Mouse (Mus musculus) MEL (cell line): ENCODE data around the gene Itfg1. TPM values are rescaled to one million over a fixed set of nuclear protein-coding genes. Genes with fewer than 3 reads are reported as not detected.

Experiments used
- DNase-seq: peaks from one replicate; pipeline ENCODE4 v3.0.0; 2011; ENCODE audit warnings: low read depth, low spot score
- H3K27ac ChIP-seq: 2 replicates; pipeline ENCODE4 v1.5.1; 2012; ENCODE audit warnings: low read depth, mild to moderate bottlenecking, control low read depth, low read length, moderate library complexity; ENCODE audit not compliant: control insufficient read depth
- H3K27me3 ChIP-seq, 2 experiments: fragments of 150-350 bp in 1 of 2; sonication (generic) in 1 of 2; 2 replicates each; pipeline ENCODE4 v1.6.1; 2012; ENCODE audit warnings: low read length in 2 of 2, mild to moderate bottlenecking in 2 of 2, improper control_type of control experiment in 1 of 2, moderate library complexity in 1 of 2; ENCODE audit not compliant: insufficient read depth in 2 of 2, control insufficient read depth in 1 of 2
- H3K36me3 ChIP-seq, 2 experiments: 2 replicates each; pipeline ENCODE4 v1.6.1; 2012 to 2014; ENCODE audit warnings: low read length in 2 of 2, improper control_type of control experiment in 1 of 2, inconsistent platforms in 1 of 2, mild to moderate bottlenecking in 1 of 2; ENCODE audit not compliant: insufficient read depth in 2 of 2, control insufficient read depth in 1 of 2
- H3K4me1 ChIP-seq, 2 experiments: fragments of 150-350 bp in 1 of 2; sonication (generic) in 1 of 2; 2 replicates each; pipeline ENCODE4 v1.6.1; 2012; ENCODE audit warnings: low read length in 2 of 2, improper control_type of control experiment in 1 of 2, mild to moderate bottlenecking in 1 of 2; ENCODE audit not compliant: insufficient read depth in 2 of 2, control insufficient read depth in 1 of 2
- H3K4me3 ChIP-seq, 2 experiments: fragments of 150-350 bp in 1 of 2; sonication (generic) in 1 of 2; 2 replicates each; pipeline ENCODE4 v1.5.1; 2012; ENCODE audit warnings: low read depth in 2 of 2, low read length in 2 of 2, mild to moderate bottlenecking in 2 of 2, moderate library complexity in 2 of 2, control low read depth in 1 of 2, improper control_type of control experiment in 1 of 2; ENCODE audit not compliant: control insufficient read depth in 1 of 2, insufficient read depth in 1 of 2
- H3K79me2 ChIP-seq: 2 replicates; pipeline ENCODE4 v1.6.1; 2012; ENCODE audit warnings: mild to moderate bottlenecking, low read length, moderate library complexity; ENCODE audit not compliant: control insufficient read depth, poor library complexity, insufficient read depth
- H3K9ac ChIP-seq: 2 replicates; pipeline ENCODE4 v1.6.1; 2012; ENCODE audit warnings: low read depth, mild to moderate bottlenecking, control low read depth, low read length, moderate library complexity; ENCODE audit not compliant: control insufficient read depth, poor library complexity, severe bottlenecking
- H3K9me3 ChIP-seq: fragments of 150-350 bp; sonication (generic); replicated peaks from 2 replicates; pipeline ENCODE4 v1.6.1; 2012; ENCODE audit warnings: mild to moderate bottlenecking, low read length, improper control_type of control experiment, moderate library complexity; ENCODE audit not compliant: insufficient read depth
- BHLHE40 ChIP-seq: IDR thresholded peaks from 2 replicates; pipeline ENCODE4 v1.6.1; 2012; ENCODE audit warnings: low read depth, mild to moderate bottlenecking, inconsistent platforms, low read length, improper control_type of control experiment, borderline replicate concordance
- CHD1 ChIP-seq: IDR thresholded peaks from 2 replicates; pipeline ENCODE4 v1.6.1; 2012; ENCODE audit warnings: low read depth, mild to moderate bottlenecking, inconsistent platforms, low read length, improper control_type of control experiment
- CHD2 ChIP-seq: IDR thresholded peaks from 2 replicates; pipeline ENCODE4 v1.6.1; 2011; ENCODE audit warnings: low read length, improper control_type of control experiment
- CTCF ChIP-seq, 3 experiments: IDR thresholded peaks in 2 of 3; conservative IDR thresholded peaks in 1 of 3; 2 replicates each; pipeline ENCODE4 v1.5.1; 2011 to 2012; ENCODE audit warnings: low read length in 3 of 3, low read depth in 2 of 3, mild to moderate bottlenecking in 2 of 3, improper control_type of control experiment in 1 of 3, inconsistent platforms in 1 of 3, mixed read lengths in 1 of 3, moderate library complexity in 1 of 3; ENCODE audit not compliant: control insufficient read depth in 1 of 3, insufficient read depth in 1 of 3, poor library complexity in 1 of 3, severe bottlenecking in 1 of 3
- E2F4 ChIP-seq: IDR thresholded peaks from 2 replicates; pipeline ENCODE4 v1.6.1; 2011; ENCODE audit warnings: low read depth, low read length, improper control_type of control experiment, borderline replicate concordance
- ELF1 ChIP-seq: IDR thresholded peaks from 2 replicates; pipeline ENCODE4 v1.6.1; 2014; ENCODE audit warnings: low read depth, mild to moderate bottlenecking, inconsistent platforms, low read length, improper control_type of control experiment, moderate library complexity
- EP300 ChIP-seq, 2 experiments: IDR thresholded peaks; 2 replicates each; pipeline ENCODE4 v1.6.1; 2011; ENCODE audit warnings: improper control_type of control experiment in 2 of 2, low read length in 2 of 2, low read depth in 1 of 2, mild to moderate bottlenecking in 1 of 2
- ETS1 ChIP-seq: IDR thresholded peaks from 2 replicates; pipeline ENCODE4 v1.6.1; 2012; ENCODE audit warnings: low read depth, mild to moderate bottlenecking, inconsistent platforms, low read length, improper control_type of control experiment, moderate library complexity
- GABPA ChIP-seq: IDR thresholded peaks from 2 replicates; pipeline ENCODE4 v1.6.1; 2012; ENCODE audit warnings: low read depth, mild to moderate bottlenecking, inconsistent platforms, low read length, improper control_type of control experiment, moderate library complexity
- GATA1 ChIP-seq: IDR thresholded peaks from 2 replicates; pipeline ENCODE4 v1.6.1; 2011; ENCODE audit warnings: low read depth, low read length, improper control_type of control experiment
- JUND ChIP-seq: IDR thresholded peaks from 2 replicates; pipeline ENCODE4 v1.6.1; 2011; ENCODE audit warnings: low read depth, mild to moderate bottlenecking, improper control_type of control experiment, low read length
- MAFK ChIP-seq: IDR thresholded peaks from 2 replicates; pipeline ENCODE4 v1.6.1; 2011; ENCODE audit warnings: low read depth, mild to moderate bottlenecking, low read length, improper control_type of control experiment, borderline replicate concordance
- MAX ChIP-seq: IDR thresholded peaks from 2 replicates; pipeline ENCODE4 v1.6.1; 2011; ENCODE audit warnings: low read length, improper control_type of control experiment
- MAZ ChIP-seq: IDR thresholded peaks from 2 replicates; pipeline ENCODE4 v1.6.1; 2012; ENCODE audit warnings: low read depth, mild to moderate bottlenecking, inconsistent platforms, low read length, improper control_type of control experiment
- MEF2A ChIP-seq: IDR thresholded peaks from 2 replicates; pipeline ENCODE4 v1.6.1; 2014; ENCODE audit warnings: low read depth, mild to moderate bottlenecking, inconsistent platforms, low read length, improper control_type of control experiment; ENCODE audit not compliant: poor library complexity, insufficient replicate concordance, severe bottlenecking; ENCODE audit errors: extremely low read depth
- MXI1 ChIP-seq: IDR thresholded peaks from 2 replicates; pipeline ENCODE4 v1.6.1; 2011; ENCODE audit warnings: mild to moderate bottlenecking, low read depth, low read length, improper control_type of control experiment
- MYC ChIP-seq: IDR thresholded peaks from 2 replicates; pipeline ENCODE4 v1.6.1; 2011; ENCODE audit warnings: low read depth, mild to moderate bottlenecking, low read length, improper control_type of control experiment, moderate library complexity
- NELFE ChIP-seq: IDR thresholded peaks from 2 replicates; pipeline ENCODE4 v1.6.1; 2011; ENCODE audit warnings: low read depth, low read length, improper control_type of control experiment
- NRF1 ChIP-seq: IDR thresholded peaks from 2 replicates; pipeline ENCODE4 v1.6.1; 2014; ENCODE audit warnings: low read depth, mild to moderate bottlenecking, inconsistent platforms, low read length, improper control_type of control experiment, moderate library complexity; ENCODE audit not compliant: poor library complexity, insufficient read depth, severe bottlenecking
- POLR2AphosphoS2 ChIP-seq: IDR thresholded peaks from 2 replicates; pipeline ENCODE4 v1.6.1; 2011; ENCODE audit warnings: low read length, improper control_type of control experiment
- POLR2AphosphoS5 ChIP-seq: IDR thresholded peaks from 2 replicates; pipeline ENCODE4 v1.6.1; 2012; ENCODE audit warnings: low read depth, borderline replicate concordance, mild to moderate bottlenecking, inconsistent platforms, low read length, moderate library complexity, mixed read lengths
- RAD21 ChIP-seq: IDR thresholded peaks from 2 replicates; pipeline ENCODE4 v1.6.1; 2011; ENCODE audit warnings: mild to moderate bottlenecking, low read depth, low read length, improper control_type of control experiment
- RCOR1 ChIP-seq: IDR thresholded peaks from 2 replicates; pipeline ENCODE4 v1.6.1; 2012; ENCODE audit warnings: low read depth, mild to moderate bottlenecking, inconsistent platforms, low read length, improper control_type of control experiment
- SIN3A ChIP-seq: IDR thresholded peaks from 2 replicates; pipeline ENCODE4 v1.6.1; 2012; ENCODE audit warnings: low read length, improper control_type of control experiment, inconsistent platforms
- SMC3 ChIP-seq: IDR thresholded peaks from 2 replicates; pipeline ENCODE4 v1.6.1; 2011; ENCODE audit warnings: low read depth, low read length, improper control_type of control experiment
- TAL1 ChIP-seq: IDR thresholded peaks from 2 replicates; pipeline ENCODE4 v1.6.1; 2012; ENCODE audit warnings: mild to moderate bottlenecking, inconsistent platforms, low read length, moderate library complexity, mixed read lengths
- TBP ChIP-seq: IDR thresholded peaks from 2 replicates; pipeline ENCODE4 v1.8.0; 2011; ENCODE audit warnings: low read depth, low read length, improper control_type of control experiment
- TCF12 ChIP-seq: IDR thresholded peaks from 2 replicates; pipeline ENCODE4 v1.6.1; 2014; ENCODE audit warnings: low read depth, mild to moderate bottlenecking, inconsistent platforms, low read length, improper control_type of control experiment, moderate library complexity
- UBTF ChIP-seq: IDR thresholded peaks from 2 replicates; pipeline ENCODE4 v1.6.1; 2012; ENCODE audit warnings: low read depth, mild to moderate bottlenecking, inconsistent platforms, low read length, improper control_type of control experiment, moderate library complexity, borderline replicate concordance; ENCODE audit not compliant: insufficient read depth
- USF1 ChIP-seq: IDR thresholded peaks from 2 replicates; pipeline ENCODE4 v1.6.1; 2014; ENCODE audit warnings: low read depth, mild to moderate bottlenecking, inconsistent platforms, low read length, improper control_type of control experiment, moderate library complexity
- USF2 ChIP-seq, 2 experiments: IDR thresholded peaks; 2 replicates each; pipeline ENCODE4 v1.6.1; 2011 to 2012; ENCODE audit warnings: improper control_type of control experiment in 2 of 2, low read length in 2 of 2, borderline replicate concordance in 1 of 2, inconsistent platforms in 1 of 2, low read depth in 1 of 2, mild to moderate bottlenecking in 1 of 2; ENCODE audit not compliant: insufficient read depth in 1 of 2
- ZC3H11A ChIP-seq: IDR thresholded peaks from 2 replicates; pipeline ENCODE4 v1.6.1; 2012; ENCODE audit warnings: low read depth, mild to moderate bottlenecking, inconsistent platforms, low read length, improper control_type of control experiment
- ZMIZ1 ChIP-seq: IDR thresholded peaks from 2 replicates; pipeline ENCODE4 v1.6.1; 2012; ENCODE audit warnings: low read depth, mild to moderate bottlenecking, inconsistent platforms, low read length, improper control_type of control experiment, moderate library complexity
- ZNF384 ChIP-seq: IDR thresholded peaks from 2 replicates; pipeline ENCODE4 v1.6.1; 2012; ENCODE audit warnings: low read depth, mild to moderate bottlenecking, inconsistent platforms, low read length, improper control_type of control experiment
- polyA plus RNA-seq, 2 experiments: library from polyadenylated mRNA; stranded (reverse) in 1 of 2; unstranded in 1 of 2; fragments of >175 nt in 1 of 2; fragments of >200 nt in 1 of 2; gene quantifications; 2 replicates each; pipeline versions ENCODE4 v1.2.1 to v1.2.4; 2012; ENCODE audit warnings: low replicate concordance in 2 of 2, low read depth in 1 of 2; ENCODE audit not compliant: insufficient read length in 2 of 2, insufficient read depth in 1 of 2, missing spikeins in 1 of 2
- total RNA-seq: library from RNA; depleted of rRNA; stranded (reverse); fragments of 300-350 nt; gene quantifications from 2 replicates; pipeline ENCODE4 v1.2.3, GENCODE M21; 2012; rRNA removed

Gene Itfg1
- total RNA-seq, result 22.8 and 26.7 TPM in 2 replicates
- polyA plus RNA-seq, result 10 to 100 TPM in 1 of 2 experiments, not detected in 1; 21.8 TPM

DNA sequence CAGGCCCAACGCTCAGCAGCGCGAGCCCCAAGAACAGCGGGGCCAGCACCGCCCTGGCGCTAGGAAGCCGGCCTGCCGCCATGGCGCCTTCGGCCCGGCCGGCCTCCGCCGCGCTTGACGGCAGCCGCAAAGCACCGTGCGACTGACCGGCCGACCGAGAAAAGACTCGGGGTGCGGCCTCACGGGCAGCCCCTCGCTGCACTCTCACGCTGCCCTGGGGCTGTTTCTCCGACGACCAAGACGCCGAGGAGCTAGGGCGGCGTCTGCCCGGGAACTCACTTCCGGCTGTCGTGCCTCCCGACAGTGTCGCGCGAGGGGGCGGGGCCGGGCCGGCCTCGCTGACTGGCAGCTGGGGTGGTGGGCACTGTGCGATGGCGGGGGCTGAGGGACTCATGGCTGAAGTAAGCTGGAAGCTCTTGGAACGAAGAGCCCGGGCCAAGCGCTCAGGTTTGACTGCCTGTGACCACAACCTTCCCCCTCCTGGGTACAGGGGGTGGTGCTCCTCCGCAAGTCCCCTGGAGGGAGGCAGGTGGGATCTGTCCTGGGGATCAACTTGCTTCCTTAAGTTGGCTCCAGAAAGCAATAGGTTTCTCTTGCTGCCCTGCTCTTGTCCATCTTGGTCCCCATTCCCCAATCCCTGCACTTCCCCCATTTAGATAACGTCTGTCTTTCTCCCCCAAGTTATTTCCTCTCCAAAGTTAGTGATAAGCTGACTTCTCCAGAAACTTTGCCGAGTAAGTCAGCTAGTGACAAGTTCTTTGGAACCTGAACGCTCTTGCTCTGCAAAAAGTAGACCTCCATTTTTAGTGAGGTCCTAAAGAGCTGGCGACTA lies at the start of gene Itfg1, which contains the start of gene Phkb:
Gene Itfg1 (minus strand): TSS at position 265 of the 832 bp plus-strand sequence.
Gene Phkb (plus strand): TSS at position 303 of the 832 bp plus-strand sequence.
- no peaks in the 10 kb centered on the region for H3K9me3 ChIP-seq
- peak within 1 kb of the TSS; percentile 96 for H3K9ac ChIP-seq
- H3K79me2 ChIP-seq, result peaks cover 24% of the 10 kb centered on the region
- peak; percentile 94 for DNase-seq
- H3K4me1 ChIP-seq, result peaks cover 6 to 20% of the 10 kb centered on the region in 2 experiments; a peak in 3 of 4 replicates
- H3K27me3 ChIP-seq, result no peaks in the 10 kb centered on the region
- H3K4me3 ChIP-seq, result peak within 1 kb of the TSS; percentile 82 to 95
- H3K36me3 ChIP-seq, result peaks cover 6 to 28% of the 10 kb centered on the region in 2 experiments
- peak within 1 kb of the TSS; percentile 99 for H3K27ac ChIP-seq
- TF ChIP-seq RCOR1, result no peak
- no peak for TF ChIP-seq CTCF (IDR thresholded peaks at IDR 0.05 in 2 of 3, conservative IDR thresholded peaks at IDR 0.05 in 1 of 3; ENCODE audit: control insufficient read depth in 1 of 3, insufficient read depth in 1 of 3, low read depth in 2 of 3, low read length in 3 of 3, poor library complexity in 1 of 3, severe bottlenecking in 1 of 3)
- no peak for TF ChIP-seq E2F4
- no peak for TF ChIP-seq MAFK
- peak; percentile 53; the same call in 1 of the 2 replicates for TF ChIP-seq NELFE
- no peak for TF ChIP-seq ZNF384
- no peak for TF ChIP-seq POLR2AphosphoS5
- TF ChIP-seq USF2 (IDR thresholded peaks at IDR 0.05; ENCODE audit: borderline replicate concordance in 1 of 2, insufficient read depth in 1 of 2, low read depth in 1 of 2, low read length in 2 of 2), result no peak
- peak; percentile 51 for TF ChIP-seq SIN3A
- TF ChIP-seq MYC, result 0 out of 2 replicates have a peak, but pooled peaks have one; percentile 28
- no peak for TF ChIP-seq CHD2
- TF ChIP-seq GATA1, result peak; percentile 67
- TF ChIP-seq CHD1, result peak; percentile 46; the same call in 1 of the 2 replicates
- no peak for TF ChIP-seq BHLHE40
- no peak for TF ChIP-seq USF1
- 0 out of 2 replicates have a peak, but pooled peaks have one; percentile 9 for TF ChIP-seq MEF2A
- no peak for TF ChIP-seq GABPA
- no peak for TF ChIP-seq NRF1
- TF ChIP-seq TAL1, result no peak
- TF ChIP-seq EP300 (IDR thresholded peaks at IDR 0.05; ENCODE audit: low read depth in 1 of 2, low read length in 2 of 2), result peak in 1 of 2 experiments; percentile 10; a peak in 1 of 4 replicates
- TF ChIP-seq MAZ, result no peak
- no peak; the same call in 1 of the 2 replicates for TF ChIP-seq ZMIZ1
- peak; percentile 40; the same call in 1 of the 2 replicates for TF ChIP-seq TCF12
- TF ChIP-seq ETS1, result 0 out of 2 replicates have a peak, but pooled peaks have one; percentile 8
- no peak; the same call in 1 of the 2 replicates for TF ChIP-seq POLR2AphosphoS2
- no peak for TF ChIP-seq RAD21
- TF ChIP-seq TBP, result peak; percentile 63
- no peak for TF ChIP-seq JUND
- TF ChIP-seq ZC3H11A, result no peak
- TF ChIP-seq SMC3, result no peak
- no peak for TF ChIP-seq UBTF
- no peak for TF ChIP-seq MAX
- TF ChIP-seq MXI1, result peak; percentile 49; the same call in 1 of the 2 replicates
- TF ChIP-seq ELF1, result peak; percentile 88
